Mouse (Mus musculus) MEL (cell line): ENCODE data around the gene Strbp. TPM values are rescaled to one million over a fixed set of nuclear protein-coding genes. Genes with fewer than 3 reads are reported as not detected.

Experiments
- DNase-seq: peaks from one replicate; pipeline ENCODE4 v3.0.0; 2011; ENCODE audit warnings: low read depth, low spot score
- H3K27ac ChIP-seq: 2 replicates; pipeline ENCODE4 v1.5.1; 2012; ENCODE audit warnings: low read depth, mild to moderate bottlenecking, control low read depth, low read length, moderate library complexity; ENCODE audit not compliant: control insufficient read depth
- H3K27me3 ChIP-seq, 2 experiments: fragments of 150-350 bp in 1 of 2; sonication (generic) in 1 of 2; 2 replicates each; pipeline ENCODE4 v1.6.1; 2012; ENCODE audit warnings: low read length in 2 of 2, mild to moderate bottlenecking in 2 of 2, improper control_type of control experiment in 1 of 2, moderate library complexity in 1 of 2; ENCODE audit not compliant: insufficient read depth in 2 of 2, control insufficient read depth in 1 of 2
- H3K36me3 ChIP-seq, 2 experiments: 2 replicates each; pipeline ENCODE4 v1.6.1; 2012 to 2014; ENCODE audit warnings: low read length in 2 of 2, improper control_type of control experiment in 1 of 2, inconsistent platforms in 1 of 2, mild to moderate bottlenecking in 1 of 2; ENCODE audit not compliant: insufficient read depth in 2 of 2, control insufficient read depth in 1 of 2
- H3K4me1 ChIP-seq, 2 experiments: fragments of 150-350 bp in 1 of 2; sonication (generic) in 1 of 2; 2 replicates each; pipeline ENCODE4 v1.6.1; 2012; ENCODE audit warnings: low read length in 2 of 2, improper control_type of control experiment in 1 of 2, mild to moderate bottlenecking in 1 of 2; ENCODE audit not compliant: insufficient read depth in 2 of 2, control insufficient read depth in 1 of 2
- H3K4me3 ChIP-seq, 2 experiments: fragments of 150-350 bp in 1 of 2; sonication (generic) in 1 of 2; 2 replicates each; pipeline ENCODE4 v1.5.1; 2012; ENCODE audit warnings: low read depth in 2 of 2, low read length in 2 of 2, mild to moderate bottlenecking in 2 of 2, moderate library complexity in 2 of 2, control low read depth in 1 of 2, improper control_type of control experiment in 1 of 2; ENCODE audit not compliant: control insufficient read depth in 1 of 2, insufficient read depth in 1 of 2
- H3K79me2 ChIP-seq: 2 replicates; pipeline ENCODE4 v1.6.1; 2012; ENCODE audit warnings: mild to moderate bottlenecking, low read length, moderate library complexity; ENCODE audit not compliant: control insufficient read depth, poor library complexity, insufficient read depth
- H3K9ac ChIP-seq: 2 replicates; pipeline ENCODE4 v1.6.1; 2012; ENCODE audit warnings: low read depth, mild to moderate bottlenecking, control low read depth, low read length, moderate library complexity; ENCODE audit not compliant: control insufficient read depth, poor library complexity, severe bottlenecking
- H3K9me3 ChIP-seq: fragments of 150-350 bp; sonication (generic); replicated peaks from 2 replicates; pipeline ENCODE4 v1.6.1; 2012; ENCODE audit warnings: mild to moderate bottlenecking, low read length, improper control_type of control experiment, moderate library complexity; ENCODE audit not compliant: insufficient read depth
- CTCF ChIP-seq, 3 experiments: IDR thresholded peaks in 2 of 3; conservative IDR thresholded peaks in 1 of 3; 2 replicates each; pipeline ENCODE4 v1.5.1; 2011 to 2012; ENCODE audit warnings: low read length in 3 of 3, low read depth in 2 of 3, mild to moderate bottlenecking in 2 of 3, improper control_type of control experiment in 1 of 3, inconsistent platforms in 1 of 3, mixed read lengths in 1 of 3, moderate library complexity in 1 of 3; ENCODE audit not compliant: control insufficient read depth in 1 of 3, insufficient read depth in 1 of 3, poor library complexity in 1 of 3, severe bottlenecking in 1 of 3
- ETS1 ChIP-seq: IDR thresholded peaks from 2 replicates; pipeline ENCODE4 v1.6.1; 2012; ENCODE audit warnings: low read depth, mild to moderate bottlenecking, inconsistent platforms, low read length, improper control_type of control experiment, moderate library complexity
- GABPA ChIP-seq: IDR thresholded peaks from 2 replicates; pipeline ENCODE4 v1.6.1; 2012; ENCODE audit warnings: low read depth, mild to moderate bottlenecking, inconsistent platforms, low read length, improper control_type of control experiment, moderate library complexity
- KAT2A ChIP-seq: conservative IDR thresholded peaks from 2 replicates; pipeline ENCODE4 v1.6.1; 2012; ENCODE audit warnings: low read depth, low read length, improper control_type of control experiment, inconsistent platforms
- MAZ ChIP-seq: IDR thresholded peaks from 2 replicates; pipeline ENCODE4 v1.6.1; 2012; ENCODE audit warnings: low read depth, mild to moderate bottlenecking, inconsistent platforms, low read length, improper control_type of control experiment
- MEF2A ChIP-seq: IDR thresholded peaks from 2 replicates; pipeline ENCODE4 v1.6.1; 2014; ENCODE audit warnings: low read depth, mild to moderate bottlenecking, inconsistent platforms, low read length, improper control_type of control experiment; ENCODE audit not compliant: poor library complexity, insufficient replicate concordance, severe bottlenecking; ENCODE audit errors: extremely low read depth
- MXI1 ChIP-seq: IDR thresholded peaks from 2 replicates; pipeline ENCODE4 v1.6.1; 2011; ENCODE audit warnings: mild to moderate bottlenecking, low read depth, low read length, improper control_type of control experiment
- MYC ChIP-seq: IDR thresholded peaks from 2 replicates; pipeline ENCODE4 v1.6.1; 2011; ENCODE audit warnings: low read depth, mild to moderate bottlenecking, low read length, improper control_type of control experiment, moderate library complexity
- NELFE ChIP-seq: IDR thresholded peaks from 2 replicates; pipeline ENCODE4 v1.6.1; 2011; ENCODE audit warnings: low read depth, low read length, improper control_type of control experiment
- POLR2AphosphoS2 ChIP-seq: IDR thresholded peaks from 2 replicates; pipeline ENCODE4 v1.6.1; 2011; ENCODE audit warnings: low read length, improper control_type of control experiment
- POLR2AphosphoS5 ChIP-seq: IDR thresholded peaks from 2 replicates; pipeline ENCODE4 v1.6.1; 2012; ENCODE audit warnings: low read depth, borderline replicate concordance, mild to moderate bottlenecking, inconsistent platforms, low read length, moderate library complexity, mixed read lengths
- RCOR1 ChIP-seq: IDR thresholded peaks from 2 replicates; pipeline ENCODE4 v1.6.1; 2012; ENCODE audit warnings: low read depth, mild to moderate bottlenecking, inconsistent platforms, low read length, improper control_type of control experiment
- SMC3 ChIP-seq: IDR thresholded peaks from 2 replicates; pipeline ENCODE4 v1.6.1; 2011; ENCODE audit warnings: low read depth, low read length, improper control_type of control experiment
- TBP ChIP-seq: IDR thresholded peaks from 2 replicates; pipeline ENCODE4 v1.8.0; 2011; ENCODE audit warnings: low read depth, low read length, improper control_type of control experiment
- TCF12 ChIP-seq: IDR thresholded peaks from 2 replicates; pipeline ENCODE4 v1.6.1; 2014; ENCODE audit warnings: low read depth, mild to moderate bottlenecking, inconsistent platforms, low read length, improper control_type of control experiment, moderate library complexity
- ZKSCAN1 ChIP-seq: IDR thresholded peaks from 2 replicates; pipeline ENCODE4 v1.6.1; 2012; ENCODE audit warnings: low read depth, mild to moderate bottlenecking, inconsistent platforms, low read length, improper control_type of control experiment, moderate library complexity
- polyA plus RNA-seq, 2 experiments: library from polyadenylated mRNA; stranded (reverse) in 1 of 2; unstranded in 1 of 2; fragments of >175 nt in 1 of 2; fragments of >200 nt in 1 of 2; gene quantifications; 2 replicates each; pipeline versions ENCODE4 v1.2.1 to v1.2.4; 2012; ENCODE audit warnings: low replicate concordance in 2 of 2, low read depth in 1 of 2; ENCODE audit not compliant: insufficient read length in 2 of 2, insufficient read depth in 1 of 2, missing spikeins in 1 of 2
- total RNA-seq: library from RNA; depleted of rRNA; stranded (reverse); fragments of 300-350 nt; gene quantifications from 2 replicates; pipeline ENCODE4 v1.2.3, GENCODE M21; 2012

Strbp gene
- total and polyA plus RNA-seq, 3 experiments = 30.6 to 123 (median 59.8) TPM

- Histone ChIP-seq H3K4me3 (no peak overlapping the region), H3K27me3 (no peaks in the 10 kb centered on the region; a peak in 1 of 4 replicates), H3K27ac (no peak overlapping the region), H3K9me3 (no peaks in the 10 kb centered on the region), H3K9ac (no peak overlapping the region), H3K4me1 (no peaks in the 10 kb centered on the region), H3K36me3 (no peaks in the 10 kb centered on the region), H3K79me2 (no peaks in the 10 kb centered on the region)
- TF ChIP-seq RCOR1 (no peak), MAZ (no peak), KAT2A (no peak), TCF12 (no peak), POLR2AphosphoS2 (no peak), ETS1 (no peak), MEF2A (no peak), TBP (no peak), MYC (no peak), ZKSCAN1 (no peak), GABPA (no peak), POLR2AphosphoS5 (no peak), MXI1 (no peak), CTCF (IDR thresholded peaks at IDR 0.05 in 2 of 3, conservative IDR thresholded peaks at IDR 0.05 in 1 of 3; ENCODE audit: control insufficient read depth in 1 of 3, insufficient read depth in 1 of 3, low read depth in 2 of 3, low read length in 3 of 3, poor library complexity in 1 of 3, severe bottlenecking in 1 of 3) (no peak)
- no peak for DNase-seq
These were observed 19.9 kb upstream of the Strbp start for GRCm38 (mm10) chr2:37723501-37724090.

- Histone ChIP-seq H3K9ac (no peak overlapping the region), H3K79me2 (no peaks in the 10 kb centered on the region), H3K9me3 (no peaks in the 10 kb centered on the region), H3K27me3 (no peaks in the 10 kb centered on the region; a peak in 1 of 4 replicates), H3K4me1 (no peaks in the 10 kb centered on the region), H3K27ac (no peak overlapping the region), H3K4me3 (no peak overlapping the region), H3K36me3 (no peaks in the 10 kb centered on the region)
- TF ChIP-seq GABPA = no peak
- TF ChIP-seq NELFE = no peak
- no peak for TF ChIP-seq SMC3
- no peak for DNase-seq
These were observed 19.2 kb upstream of the Strbp start for GRCm38 (mm10) chr2:37722674-37723465.
